Mouse (Mus musculus) MEL (cell line): Measurements from ENCODE around the gene Dnajc11. TPM values are rescaled to one million over a fixed set of nuclear protein-coding genes. Genes with fewer than 3 reads are reported as not detected.
A peak's percentile ranks its signal among the peaks of the same experiment; 100 is the strongest.

Source experiments
- DNase-seq: peaks from one replicate; pipeline ENCODE4 v3.0.0; 2011; ENCODE audit warnings: low read depth, low spot score
- H3K27ac ChIP-seq: 2 replicates; pipeline ENCODE4 v1.5.1; 2012; ENCODE audit warnings: low read depth, mild to moderate bottlenecking, control low read depth, low read length, moderate library complexity; ENCODE audit not compliant: control insufficient read depth
- H3K27me3 ChIP-seq, 2 experiments: fragments of 150-350 bp in 1 of 2; sonication (generic) in 1 of 2; 2 replicates each; pipeline ENCODE4 v1.6.1; 2012; ENCODE audit warnings: low read length in 2 of 2, mild to moderate bottlenecking in 2 of 2, improper control_type of control experiment in 1 of 2, moderate library complexity in 1 of 2; ENCODE audit not compliant: insufficient read depth in 2 of 2, control insufficient read depth in 1 of 2
- H3K36me3 ChIP-seq, 2 experiments: 2 replicates each; pipeline ENCODE4 v1.6.1; 2012 to 2014; ENCODE audit warnings: low read length in 2 of 2, improper control_type of control experiment in 1 of 2, inconsistent platforms in 1 of 2, mild to moderate bottlenecking in 1 of 2; ENCODE audit not compliant: insufficient read depth in 2 of 2, control insufficient read depth in 1 of 2
- H3K4me1 ChIP-seq, 2 experiments: fragments of 150-350 bp in 1 of 2; sonication (generic) in 1 of 2; 2 replicates each; pipeline ENCODE4 v1.6.1; 2012; ENCODE audit warnings: low read length in 2 of 2, improper control_type of control experiment in 1 of 2, mild to moderate bottlenecking in 1 of 2; ENCODE audit not compliant: insufficient read depth in 2 of 2, control insufficient read depth in 1 of 2
- H3K4me3 ChIP-seq, 2 experiments: fragments of 150-350 bp in 1 of 2; sonication (generic) in 1 of 2; 2 replicates each; pipeline ENCODE4 v1.5.1; 2012; ENCODE audit warnings: low read depth in 2 of 2, low read length in 2 of 2, mild to moderate bottlenecking in 2 of 2, moderate library complexity in 2 of 2, control low read depth in 1 of 2, improper control_type of control experiment in 1 of 2; ENCODE audit not compliant: control insufficient read depth in 1 of 2, insufficient read depth in 1 of 2
- H3K79me2 ChIP-seq: 2 replicates; pipeline ENCODE4 v1.6.1; 2012; ENCODE audit warnings: mild to moderate bottlenecking, low read length, moderate library complexity; ENCODE audit not compliant: control insufficient read depth, poor library complexity, insufficient read depth
- H3K9ac ChIP-seq: 2 replicates; pipeline ENCODE4 v1.6.1; 2012; ENCODE audit warnings: low read depth, mild to moderate bottlenecking, control low read depth, low read length, moderate library complexity; ENCODE audit not compliant: control insufficient read depth, poor library complexity, severe bottlenecking
- H3K9me3 ChIP-seq: fragments of 150-350 bp; sonication (generic); replicated peaks from 2 replicates; pipeline ENCODE4 v1.6.1; 2012; ENCODE audit warnings: mild to moderate bottlenecking, low read length, improper control_type of control experiment, moderate library complexity; ENCODE audit not compliant: insufficient read depth
- BHLHE40 ChIP-seq: IDR thresholded peaks from 2 replicates; pipeline ENCODE4 v1.6.1; 2012; ENCODE audit warnings: low read depth, mild to moderate bottlenecking, inconsistent platforms, low read length, improper control_type of control experiment, borderline replicate concordance
- CHD1 ChIP-seq: IDR thresholded peaks from 2 replicates; pipeline ENCODE4 v1.6.1; 2012; ENCODE audit warnings: low read depth, mild to moderate bottlenecking, inconsistent platforms, low read length, improper control_type of control experiment
- CTCF ChIP-seq, 3 experiments: IDR thresholded peaks in 2 of 3; conservative IDR thresholded peaks in 1 of 3; 2 replicates each; pipeline ENCODE4 v1.5.1; 2011 to 2012; ENCODE audit warnings: low read length in 3 of 3, low read depth in 2 of 3, mild to moderate bottlenecking in 2 of 3, improper control_type of control experiment in 1 of 3, inconsistent platforms in 1 of 3, mixed read lengths in 1 of 3, moderate library complexity in 1 of 3; ENCODE audit not compliant: control insufficient read depth in 1 of 3, insufficient read depth in 1 of 3, poor library complexity in 1 of 3, severe bottlenecking in 1 of 3
- EP300 ChIP-seq, 2 experiments: IDR thresholded peaks; 2 replicates each; pipeline ENCODE4 v1.6.1; 2011; ENCODE audit warnings: improper control_type of control experiment in 2 of 2, low read length in 2 of 2, low read depth in 1 of 2, mild to moderate bottlenecking in 1 of 2
- KAT2A ChIP-seq: conservative IDR thresholded peaks from 2 replicates; pipeline ENCODE4 v1.6.1; 2012; ENCODE audit warnings: low read depth, low read length, improper control_type of control experiment, inconsistent platforms
- MAFK ChIP-seq: IDR thresholded peaks from 2 replicates; pipeline ENCODE4 v1.6.1; 2011; ENCODE audit warnings: low read depth, mild to moderate bottlenecking, low read length, improper control_type of control experiment, borderline replicate concordance
- MAX ChIP-seq: IDR thresholded peaks from 2 replicates; pipeline ENCODE4 v1.6.1; 2011; ENCODE audit warnings: low read length, improper control_type of control experiment
- MAZ ChIP-seq: IDR thresholded peaks from 2 replicates; pipeline ENCODE4 v1.6.1; 2012; ENCODE audit warnings: low read depth, mild to moderate bottlenecking, inconsistent platforms, low read length, improper control_type of control experiment
- MXI1 ChIP-seq: IDR thresholded peaks from 2 replicates; pipeline ENCODE4 v1.6.1; 2011; ENCODE audit warnings: mild to moderate bottlenecking, low read depth, low read length, improper control_type of control experiment
- MYB ChIP-seq: IDR thresholded peaks from 2 replicates; pipeline ENCODE4 v1.6.1; 2011; ENCODE audit warnings: mild to moderate bottlenecking, low read depth, low read length, improper control_type of control experiment
- MYC ChIP-seq: IDR thresholded peaks from 2 replicates; pipeline ENCODE4 v1.6.1; 2011; ENCODE audit warnings: low read depth, mild to moderate bottlenecking, low read length, improper control_type of control experiment, moderate library complexity
- POLR2A ChIP-seq, 2 experiments: IDR thresholded peaks; 2 replicates each; pipeline ENCODE4 v1.6.1; 2011 to 2012; ENCODE audit warnings: low read length in 2 of 2, mild to moderate bottlenecking in 2 of 2, control low read depth in 1 of 2, improper control_type of control experiment in 1 of 2, low read depth in 1 of 2, moderate library complexity in 1 of 2; ENCODE audit not compliant: control insufficient read depth in 1 of 2, insufficient read depth in 1 of 2, poor library complexity in 1 of 2
- RAD21 ChIP-seq: IDR thresholded peaks from 2 replicates; pipeline ENCODE4 v1.6.1; 2011; ENCODE audit warnings: mild to moderate bottlenecking, low read depth, low read length, improper control_type of control experiment
- RCOR1 ChIP-seq: IDR thresholded peaks from 2 replicates; pipeline ENCODE4 v1.6.1; 2012; ENCODE audit warnings: low read depth, mild to moderate bottlenecking, inconsistent platforms, low read length, improper control_type of control experiment
- SMC3 ChIP-seq: IDR thresholded peaks from 2 replicates; pipeline ENCODE4 v1.6.1; 2011; ENCODE audit warnings: low read depth, low read length, improper control_type of control experiment
- TAL1 ChIP-seq: IDR thresholded peaks from 2 replicates; pipeline ENCODE4 v1.6.1; 2012; ENCODE audit warnings: mild to moderate bottlenecking, inconsistent platforms, low read length, moderate library complexity, mixed read lengths
- ZC3H11A ChIP-seq: IDR thresholded peaks from 2 replicates; pipeline ENCODE4 v1.6.1; 2012; ENCODE audit warnings: low read depth, mild to moderate bottlenecking, inconsistent platforms, low read length, improper control_type of control experiment
- ZMIZ1 ChIP-seq: IDR thresholded peaks from 2 replicates; pipeline ENCODE4 v1.6.1; 2012; ENCODE audit warnings: low read depth, mild to moderate bottlenecking, inconsistent platforms, low read length, improper control_type of control experiment, moderate library complexity
- polyA plus RNA-seq, 2 experiments: library from polyadenylated mRNA; stranded (reverse) in 1 of 2; unstranded in 1 of 2; fragments of >175 nt in 1 of 2; fragments of >200 nt in 1 of 2; gene quantifications; 2 replicates each; pipeline versions ENCODE4 v1.2.1 to v1.2.4; 2012; ENCODE audit warnings: low replicate concordance in 2 of 2, low read depth in 1 of 2; ENCODE audit not compliant: insufficient read length in 2 of 2, insufficient read depth in 1 of 2, missing spikeins in 1 of 2
- total RNA-seq: library from RNA; depleted of rRNA; stranded (reverse); fragments of 300-350 nt; gene quantifications from 2 replicates; pipeline ENCODE4 v1.2.3, GENCODE M21; 2012

The Dnajc11 gene
- total and polyA plus RNA-seq, 3 experiments: 128 to 278 (median 157) TPM

GRCm38 (mm10) chr4:151895624-151896023 is 37.9 kb upstream of the Dnajc11 start:
- DNase-seq: no peak
- H3K36me3 ChIP-seq: peaks cover 0 to 3% of the 10 kb centered on the region in 2 experiments; a peak in 2 of 4 replicates
- H3K9ac ChIP-seq: no peak overlapping the region
- peaks cover 0 to 3% of the 10 kb centered on the region in 2 experiments; a peak in 2 of 4 replicates for H3K27me3 ChIP-seq
- peaks cover 0 to 5% of the 10 kb centered on the region in 2 experiments; a peak in 3 of 4 replicates for H3K4me1 ChIP-seq
- no peak for TF ChIP-seq MAX
- TF ChIP-seq TAL1: no peak
- TF ChIP-seq ZMIZ1: no peak
- TF ChIP-seq RCOR1: no peak
- TF ChIP-seq CHD1: no peak
- peak; percentile 23 to 35 (median 23); a peak in 4 of 6 replicates for TF ChIP-seq CTCF (IDR thresholded peaks at IDR 0.05 in 2 of 3, conservative IDR thresholded peaks at IDR 0.05 in 1 of 3; ENCODE audit: control insufficient read depth in 1 of 3, insufficient read depth in 1 of 3, low read depth in 2 of 3, low read length in 3 of 3, poor library complexity in 1 of 3, severe bottlenecking in 1 of 3)
- H3K4me3 ChIP-seq: no peak overlapping the region
- no peaks in the 10 kb centered on the region for H3K79me2 ChIP-seq
- no peaks in the 10 kb centered on the region for H3K9me3 ChIP-seq
- H3K27ac ChIP-seq: no peak overlapping the region

GRCm38 (mm10) chr4:151897069-151897617 is 36.3 kb upstream of the Dnajc11 start:
- TF ChIP-seq KAT2A (no peak), RCOR1 (no peak), ZC3H11A (0 out of 2 replicates have a peak, but pooled peaks have one; percentile 17), CTCF (IDR thresholded peaks at IDR 0.05 in 2 of 3, conservative IDR thresholded peaks at IDR 0.05 in 1 of 3; ENCODE audit: control insufficient read depth in 1 of 3, insufficient read depth in 1 of 3, low read depth in 2 of 3, low read length in 3 of 3, poor library complexity in 1 of 3, severe bottlenecking in 1 of 3) (peak; percentile 23 to 58 (median 47); a peak in 5 of 6 replicates), MYB (no peak), MAFK (no peak), EP300 (IDR thresholded peaks at IDR 0.05; ENCODE audit: low read depth in 1 of 2, low read length in 2 of 2) (no peak), SMC3 (peak; percentile 45), BHLHE40 (no peak), MYC (no peak), MXI1 (no peak), MAZ (no peak), RAD21 (peak; percentile 68), POLR2A (IDR thresholded peaks at IDR 0.05; ENCODE audit: control insufficient read depth in 1 of 2, insufficient read depth in 1 of 2, low read depth in 1 of 2, low read length in 2 of 2, poor library complexity in 1 of 2) (no peak)
- DNase-seq: peak; percentile 43
- peaks cover 3 to 7% of the 10 kb centered on the region in 2 experiments for H3K4me1 ChIP-seq
- H3K27ac ChIP-seq: no peak overlapping the region
- no peak overlapping the region for H3K9ac ChIP-seq
- H3K4me3 ChIP-seq: no peak overlapping the region
- H3K9me3 ChIP-seq: no peaks in the 10 kb centered on the region
- H3K36me3 ChIP-seq: peaks cover 0 to 7% of the 10 kb centered on the region in 2 experiments; a peak in 2 of 4 replicates
- H3K27me3 ChIP-seq: 0 out of 4 replicates have a peak, but pooled peaks cover 0 to 1% of the 10 kb centered on the region in 2 experiments
- H3K79me2 ChIP-seq: no peaks in the 10 kb centered on the region
